Comparison of ENCODE assay signal across 8 mouse cellular contexts in genomic region chr13:31629321-31629851, GRCm38 (mm10). TPM values are rescaled to one million over a fixed set of nuclear protein-coding genes. Genes with fewer than 3 reads are reported as not detected.
DNase-seq lines count a peak whose midpoint lies in the region; ATAC-seq and TF ChIP-seq lines count a peak whose summit lies in the region.

No protein-coding gene starts in this region.

- WGBS in kidney, postnatal 0 days: 1% methylated on average over 40 of the region's 40 CpGs
- under 1% methylated on average over 40 of the region's 40 CpGs for WGBS in hindbrain, embryonic 11.5 days

- peaks cover 15% of the 10 kb centered on the region for H3K4me1 ChIP-seq in kidney, postnatal 0 days (replicated peaks; ENCODE audit: insufficient read depth, low read length)
- H3K4me1 ChIP-seq in hindbrain, embryonic 11.5 days (replicated peaks; ENCODE audit: control insufficient read depth, insufficient read depth, low read length): peaks cover 17% of the 10 kb centered on the region

- H3K36me3 ChIP-seq in kidney, postnatal 0 days (ENCODE audit: insufficient read depth, low read length): no peaks in the 10 kb centered on the region
- no peaks in the 10 kb centered on the region for H3K36me3 ChIP-seq in hindbrain, embryonic 11.5 days (ENCODE audit: control insufficient read depth, insufficient read depth, low read length)

- ATAC-seq in kidney, postnatal 0 days (replicated peaks; ENCODE audit: low FRiP score, low read depth): no peak
- ATAC-seq in common myeloid progenitor, adult 5-6 weeks (replicated peaks; ENCODE audit: low read depth, poor library complexity, severe bottlenecking): peak; percentile 48
- ATAC-seq in hindbrain, embryonic 11.5 days (ENCODE audit: low FRiP score): no peak

- H3K4me2 ChIP-seq in kidney, postnatal 0 days (ENCODE audit: low read length): peak overlapping the region; percentile 70
- peak overlapping the region; percentile 40 for H3K4me2 ChIP-seq in hindbrain, embryonic 11.5 days (replicated peaks; ENCODE audit: low read depth, low read length)

- H3K27me3 ChIP-seq in kidney, postnatal 0 days (ENCODE audit: insufficient read depth, low read length): peaks cover 87% of the 10 kb centered on the region
- peaks cover 83% of the 10 kb centered on the region for H3K27me3 ChIP-seq in hindbrain, embryonic 11.5 days (ENCODE audit: control insufficient read depth, insufficient read depth, low read length)

- no peaks in the 10 kb centered on the region for H3K9me3 ChIP-seq in kidney, postnatal 0 days (replicated peaks; ENCODE audit: low read length)
- H3K9me3 ChIP-seq in hindbrain, embryonic 11.5 days (ENCODE audit: control insufficient read depth, low read length): no peaks in the 10 kb centered on the region

- no peak for TF ChIP-seq CTCF in kidney, postnatal 0 days (IDR thresholded peaks at IDR 0.05; ENCODE audit: low read depth)

- peak overlapping the region; percentile 23; the same call in 1 of the 2 replicates for H3K9ac ChIP-seq in kidney, postnatal 0 days (ENCODE audit: low read depth, low read length)
- peak overlapping the region; percentile 27; the same call in 1 of the 2 replicates for H3K9ac ChIP-seq in hindbrain, embryonic 11.5 days (ENCODE audit: low read depth, low read length)

- no peak for DNase-seq in kidney, postnatal 0 days (ENCODE audit: low spot score)
- DNase-seq in kidney, adult 9 months: no peak
- peak; percentile 68 for DNase-seq in hindbrain, embryonic 11.5 days (ENCODE audit: low spot score)
- peak; percentile 31 to 48 for DNase-seq in lung, postnatal 4 days
- DNase-seq in right cerebral cortex, postnatal 25 days: no peak
- no peak for DNase-seq in right cerebral cortex, postnatal 10 days (ENCODE audit: low spot score in 2 of 2)
- DNase-seq in T-cell, adult 2 months (ENCODE audit: low spot score): no peak

- H3K27ac ChIP-seq in kidney, postnatal 0 days: no peak overlapping the region
- no peak overlapping the region for H3K27ac ChIP-seq in hindbrain, embryonic 11.5 days (ENCODE audit: low read depth, low read length)

- peak overlapping the region; percentile 45 for H3K4me3 ChIP-seq in kidney, postnatal 0 days (replicated peaks; ENCODE audit: low read depth, low read length)
- peak overlapping the region; percentile 23 for H3K4me3 ChIP-seq in hindbrain, embryonic 11.5 days (ENCODE audit: low read depth, low read length)

RNA-seq across cellular contexts. Expression of gene Foxf2, which starts 3.8 kb away (rescaled TPM):
- not detected in 2 replicates for polyA plus RNA-seq in kidney, postnatal 0 days (2015; fragmentation: Nextera tagmentation; extraction: Ambion mirVana)
- total RNA-seq in common myeloid progenitor, adult 5-6 weeks (2017): not detected in 2 replicates
- 4.8 and 9.1 TPM in 2 replicates for polyA plus RNA-seq in hindbrain, embryonic 11.5 days (2014; fragmentation: Nextera tagmentation; extraction: Ambion mirVana)

Comparison
In these comparisons a context has a peak if more than half of its experiments do, and no peak if none do; other contexts are left out.
1. DNase-seq: peak in hindbrain, embryonic 11.5 days (single experiment) and lung, postnatal 4 days (2 of 2); none in kidney, postnatal 0 days (single experiment), kidney, adult 9 months (single experiment), right cerebral cortex, postnatal 25 days (single experiment), right cerebral cortex, postnatal 10 days (0 of 2) and T-cell, adult 2 months (single experiment).